Mouse (Mus musculus): ENCODE results near the gene Tbc1d19. TPM values are rescaled to one million over a fixed set of nuclear protein-coding genes. Genes with fewer than 3 reads are reported as not detected.

Tbc1d19 gene
- polyA plus RNA-seq, 1 experiment from 2014 or later: 78.1 TPM

DNA sequence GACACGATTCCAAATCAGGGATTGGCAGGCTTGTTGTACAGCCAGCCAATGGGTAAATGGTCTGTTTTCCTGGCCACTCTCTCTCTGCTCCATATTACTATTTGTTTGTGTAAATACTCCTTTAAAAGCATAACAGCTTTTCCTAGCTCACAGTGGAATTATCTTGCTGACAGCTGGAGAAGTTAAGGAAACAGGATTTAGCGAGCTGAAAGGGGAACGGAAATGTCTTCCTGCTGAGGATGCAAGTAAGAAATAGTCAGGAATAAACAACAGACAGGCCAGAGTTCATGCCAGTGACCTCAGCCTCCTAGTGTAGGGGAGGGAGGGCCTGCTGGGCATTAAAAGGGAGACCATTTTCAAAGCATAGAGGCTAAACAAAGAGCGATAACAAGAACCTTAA lies 71.3 kb downstream of the Tbc1d19 start:
- H3K27ac ChIP-seq (ENCODE audit: low read depth, low read length): no peak overlapping the region
- no peak for ATAC-seq (ENCODE audit: low read depth)
- 70% methylated on average over 4 of the region's 4 CpGs for WGBS
- H3K4me2 ChIP-seq (ENCODE audit: low read depth, low read length): no peak overlapping the region
- no peaks in the 10 kb centered on the region for H3K27me3 ChIP-seq (ENCODE audit: control insufficient read depth, insufficient read depth, low read length)
- no peaks in the 10 kb centered on the region for H3K4me1 ChIP-seq (ENCODE audit: control insufficient read depth, insufficient read depth, low read length)
- H3K9ac ChIP-seq (replicated peaks; ENCODE audit: low read depth, low read length): no peak overlapping the region
- no peak overlapping the region for H3K4me3 ChIP-seq (ENCODE audit: low read depth, low read length)
- H3K9me3 ChIP-seq (ENCODE audit: control insufficient read depth, low read length): no peaks in the 10 kb centered on the region
- peaks cover 4% of the 10 kb centered on the region; the same call in 1 of the 2 replicates for H3K36me3 ChIP-seq (ENCODE audit: control insufficient read depth, insufficient read depth, low read length)

DNA sequence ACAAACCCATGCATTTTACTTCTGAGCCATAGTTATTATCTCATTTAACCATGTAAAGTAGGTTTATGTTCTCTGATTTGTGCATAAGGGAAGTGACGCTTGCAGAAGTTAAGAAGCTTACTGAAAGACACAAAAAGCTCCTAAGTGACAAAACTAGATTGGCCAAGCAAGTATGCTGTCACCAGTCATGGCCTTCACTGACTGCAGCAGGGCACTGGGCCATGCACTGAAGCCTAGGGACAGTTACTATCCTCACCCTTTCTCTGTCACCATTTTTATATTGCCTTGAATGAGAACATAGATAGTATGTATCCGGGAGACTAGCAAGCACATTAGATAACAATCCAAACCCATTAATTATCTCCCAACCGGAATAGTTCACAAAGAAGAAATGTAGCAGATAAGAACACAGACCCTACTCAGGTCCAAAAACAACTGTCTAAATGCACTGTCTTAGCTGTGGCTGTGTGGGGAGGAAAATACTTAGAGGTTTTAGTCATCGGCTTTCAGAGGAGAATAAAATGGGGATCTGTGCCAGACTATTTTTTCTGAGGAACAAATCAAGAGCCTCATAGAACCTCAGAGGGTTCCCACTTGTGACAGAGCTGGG lies 72.1 kb downstream of the Tbc1d19 start:
- Histone ChIP-seq H3K36me3 (ENCODE audit: control insufficient read depth, insufficient read depth, low read length) (0 out of 2 replicates have a peak, but pooled peaks cover 4% of the 10 kb centered on the region), H3K4me2 (ENCODE audit: low read depth, low read length) (no peak overlapping the region), H3K27me3 (ENCODE audit: control insufficient read depth, insufficient read depth, low read length) (no peaks in the 10 kb centered on the region), H3K9ac (replicated peaks; ENCODE audit: low read depth, low read length) (no peak overlapping the region), H3K4me1 (ENCODE audit: control insufficient read depth, insufficient read depth, low read length) (no peaks in the 10 kb centered on the region), H3K9me3 (ENCODE audit: control insufficient read depth, low read length) (no peaks in the 10 kb centered on the region), H3K27ac (ENCODE audit: low read depth, low read length) (no peak overlapping the region), H3K4me3 (ENCODE audit: low read depth, low read length) (no peak overlapping the region)
- WGBS: 72% methylated on average over 4 of the region's 4 CpGs
- no peak for ATAC-seq (ENCODE audit: low read depth)

DNA sequence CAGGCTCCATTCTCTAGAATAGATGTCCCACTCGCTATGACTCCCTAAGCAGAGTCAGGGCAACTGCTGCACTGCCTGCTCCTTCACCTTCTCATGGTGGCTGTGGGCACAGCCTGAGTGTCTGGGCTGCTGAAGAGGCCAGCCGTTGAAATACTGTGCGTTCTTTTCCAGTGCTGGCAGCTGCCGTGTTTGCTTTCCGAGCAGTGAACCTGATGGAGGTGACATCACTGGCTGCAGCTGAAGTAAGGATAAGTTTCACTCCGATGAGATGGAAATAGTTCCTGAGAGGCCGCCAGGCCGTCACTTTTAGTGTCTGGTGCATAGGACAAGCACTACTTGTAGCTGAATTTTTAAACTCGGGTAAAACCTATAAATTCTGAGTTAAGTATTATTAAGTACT lies 92.0 kb downstream of the Tbc1d19 start:
- WGBS: 78% methylated on average over 9 of the region's 9 CpGs
- no peak for ATAC-seq (ENCODE audit: low read depth)
- no peaks in the 10 kb centered on the region for H3K4me1 ChIP-seq (ENCODE audit: control insufficient read depth, insufficient read depth, low read length)
- H3K9ac ChIP-seq (replicated peaks; ENCODE audit: low read depth, low read length): no peak overlapping the region
- H3K9me3 ChIP-seq (ENCODE audit: control insufficient read depth, low read length): no peaks in the 10 kb centered on the region
- peaks cover 18% of the 10 kb centered on the region for H3K36me3 ChIP-seq (ENCODE audit: control insufficient read depth, insufficient read depth, low read length)
- no peak overlapping the region for H3K27ac ChIP-seq (ENCODE audit: low read depth, low read length)
- no peak overlapping the region for H3K4me3 ChIP-seq (ENCODE audit: low read depth, low read length)
- no peaks in the 10 kb centered on the region for H3K27me3 ChIP-seq (ENCODE audit: control insufficient read depth, insufficient read depth, low read length)
- H3K4me2 ChIP-seq (ENCODE audit: low read depth, low read length): no peak overlapping the region

DNA sequence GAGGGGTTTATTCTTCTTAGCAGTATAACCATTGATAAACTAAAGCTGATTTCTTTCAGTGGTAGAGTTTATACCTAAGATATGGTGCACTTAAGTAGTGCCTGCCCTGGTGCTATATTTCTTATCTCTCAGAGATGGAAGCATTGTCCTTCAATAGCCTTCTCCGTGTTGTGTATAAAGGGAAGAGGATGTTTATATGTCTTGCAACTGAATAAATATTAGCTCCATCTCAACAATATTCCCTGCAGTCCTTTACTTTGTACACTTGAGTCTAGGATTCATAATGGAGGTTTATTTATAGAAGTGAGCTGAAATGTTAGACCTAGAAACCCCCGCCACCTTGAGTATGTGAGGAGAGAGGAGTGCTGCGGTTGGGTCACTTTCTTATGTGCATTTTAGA lies 93.4 kb downstream of the Tbc1d19 start:
- Histone ChIP-seq H3K4me3 (ENCODE audit: low read depth, low read length) (no peak overlapping the region), H3K9me3 (ENCODE audit: control insufficient read depth, low read length) (no peaks in the 10 kb centered on the region), H3K9ac (replicated peaks; ENCODE audit: low read depth, low read length) (no peak overlapping the region), H3K27me3 (ENCODE audit: control insufficient read depth, insufficient read depth, low read length) (no peaks in the 10 kb centered on the region), H3K36me3 (ENCODE audit: control insufficient read depth, insufficient read depth, low read length) (peaks cover 11% of the 10 kb centered on the region), H3K4me1 (ENCODE audit: control insufficient read depth, insufficient read depth, low read length) (no peaks in the 10 kb centered on the region), H3K4me2 (ENCODE audit: low read depth, low read length) (no peak overlapping the region), H3K27ac (ENCODE audit: low read depth, low read length) (no peak overlapping the region)
- 83% methylated on average over 3 of the region's 3 CpGs for WGBS
- ATAC-seq (ENCODE audit: low read depth): no peak

- H3K36me3 ChIP-seq (ENCODE audit: control insufficient read depth, insufficient read depth, low read length): no peaks in the 10 kb centered on the region
- 93% methylated on average over 3 of the region's 3 CpGs for WGBS
- H3K4me2 ChIP-seq (ENCODE audit: low read depth, low read length): no peak overlapping the region
Observed at GRCm38 (mm10) chr5:53909201-53909600, 99.8 kb downstream of the Tbc1d19 start.

GRCm38 (mm10) chr5:53920416-53920815 lies 111.0 kb downstream of the Tbc1d19 start:
- H3K9me3 ChIP-seq (ENCODE audit: control insufficient read depth, low read length): no peaks in the 10 kb centered on the region
- no peak overlapping the region for H3K27ac ChIP-seq (ENCODE audit: low read depth, low read length)
- H3K9ac ChIP-seq (replicated peaks; ENCODE audit: low read depth, low read length): no peak overlapping the region
- H3K4me3 ChIP-seq (ENCODE audit: low read depth, low read length): no peak overlapping the region
- no peaks in the 10 kb centered on the region for H3K36me3 ChIP-seq (ENCODE audit: control insufficient read depth, insufficient read depth, low read length)
- H3K4me2 ChIP-seq (ENCODE audit: low read depth, low read length): no peak overlapping the region
- no peaks in the 10 kb centered on the region for H3K4me1 ChIP-seq (ENCODE audit: control insufficient read depth, insufficient read depth, low read length)
- no peaks in the 10 kb centered on the region for H3K27me3 ChIP-seq (ENCODE audit: control insufficient read depth, insufficient read depth, low read length)
- ATAC-seq (ENCODE audit: low read depth): no peak
- 98% methylated on average over 2 of the region's 2 CpGs for WGBS

More at GRCm38 (mm10) chr5:53909201-53909600, 99.8 kb downstream of the Tbc1d19 start:
- no peaks in the 10 kb centered on the region for H3K4me1 ChIP-seq (ENCODE audit: control insufficient read depth, insufficient read depth, low read length)
- no peak for ATAC-seq (ENCODE audit: low read depth)
- H3K27me3 ChIP-seq (ENCODE audit: control insufficient read depth, insufficient read depth, low read length): no peaks in the 10 kb centered on the region
- no peak overlapping the region for H3K27ac ChIP-seq (ENCODE audit: low read depth, low read length)
- H3K4me3 ChIP-seq (ENCODE audit: low read depth, low read length): no peak overlapping the region
- no peak overlapping the region for H3K9ac ChIP-seq (replicated peaks; ENCODE audit: low read depth, low read length)
- no peaks in the 10 kb centered on the region for H3K9me3 ChIP-seq (ENCODE audit: control insufficient read depth, low read length)

- Histone ChIP-seq H3K9ac (replicated peaks; ENCODE audit: low read depth, low read length) (no peak overlapping the region), H3K27me3 (ENCODE audit: control insufficient read depth, insufficient read depth, low read length) (no peaks in the 10 kb centered on the region), H3K4me1 (ENCODE audit: control insufficient read depth, insufficient read depth, low read length) (no peaks in the 10 kb centered on the region), H3K36me3 (ENCODE audit: control insufficient read depth, insufficient read depth, low read length) (no peaks in the 10 kb centered on the region), H3K9me3 (ENCODE audit: control insufficient read depth, low read length) (no peaks in the 10 kb centered on the region), H3K4me3 (ENCODE audit: low read depth, low read length) (no peak overlapping the region), H3K27ac (ENCODE audit: low read depth, low read length) (no peak overlapping the region), H3K4me2 (ENCODE audit: low read depth, low read length) (no peak overlapping the region)
- 65% methylated on average over 10 of the region's 10 CpGs for WGBS
- ATAC-seq (ENCODE audit: low read depth): peak; percentile 28; the same call in 1 of the 2 replicates
Observed at GRCm38 (mm10) chr5:53922149-53922904, 112.9 kb downstream of the Tbc1d19 start.

GRCm38 (mm10) chr5:53924005-53924404 lies 114.6 kb downstream of the Tbc1d19 start:
- no peaks in the 10 kb centered on the region for H3K36me3 ChIP-seq (ENCODE audit: control insufficient read depth, insufficient read depth, low read length)
- no peak overlapping the region for H3K27ac ChIP-seq (ENCODE audit: low read depth, low read length)
- no peak overlapping the region for H3K9ac ChIP-seq (replicated peaks; ENCODE audit: low read depth, low read length)
- H3K9me3 ChIP-seq (ENCODE audit: control insufficient read depth, low read length): no peaks in the 10 kb centered on the region
- no peaks in the 10 kb centered on the region for H3K27me3 ChIP-seq (ENCODE audit: control insufficient read depth, insufficient read depth, low read length)
- no peak overlapping the region for H3K4me2 ChIP-seq (ENCODE audit: low read depth, low read length)
- no peak for ATAC-seq (ENCODE audit: low read depth)
- 76% methylated on average over 4 of the region's 4 CpGs for WGBS
- H3K4me1 ChIP-seq (ENCODE audit: control insufficient read depth, insufficient read depth, low read length): no peaks in the 10 kb centered on the region
- H3K4me3 ChIP-seq (ENCODE audit: low read depth, low read length): no peak overlapping the region

DNA sequence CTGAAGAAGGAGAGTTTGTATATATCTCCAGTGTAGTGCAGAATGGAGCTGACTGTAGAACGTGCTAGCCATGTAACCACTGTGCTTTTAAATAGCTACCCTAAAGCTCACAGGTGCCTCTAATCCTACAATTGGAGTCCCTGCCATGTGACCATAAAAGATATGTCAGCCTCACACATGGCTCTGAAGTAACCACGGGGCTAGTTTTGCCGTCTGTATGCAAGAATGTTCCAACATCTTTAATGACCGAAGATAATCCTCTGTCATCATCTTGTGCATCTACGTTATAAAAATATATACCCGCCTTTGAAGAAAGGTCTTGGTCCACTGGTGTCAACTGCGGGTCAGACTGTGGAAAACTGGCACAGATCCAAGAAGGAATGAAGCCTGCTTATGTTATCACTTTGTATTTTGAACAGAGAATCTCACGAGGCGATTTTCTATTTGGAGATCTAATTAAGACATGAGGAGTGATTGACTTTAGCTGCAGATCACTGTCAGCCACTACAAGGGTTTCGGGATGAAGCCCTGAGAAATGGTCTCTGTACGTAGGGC lies 117.0 kb downstream of the Tbc1d19 start:
- no peaks in the 10 kb centered on the region for H3K9me3 ChIP-seq (ENCODE audit: control insufficient read depth, low read length)
- no peak overlapping the region for H3K27ac ChIP-seq (ENCODE audit: low read depth, low read length)
- H3K36me3 ChIP-seq (ENCODE audit: control insufficient read depth, insufficient read depth, low read length): no peaks in the 10 kb centered on the region
- no peak for ATAC-seq (ENCODE audit: low read depth)
- no peak overlapping the region for H3K9ac ChIP-seq (replicated peaks; ENCODE audit: low read depth, low read length)
- no peak overlapping the region for H3K4me3 ChIP-seq (ENCODE audit: low read depth, low read length)
- H3K4me1 ChIP-seq (ENCODE audit: control insufficient read depth, insufficient read depth, low read length): no peaks in the 10 kb centered on the region
- H3K27me3 ChIP-seq (ENCODE audit: control insufficient read depth, insufficient read depth, low read length): no peaks in the 10 kb centered on the region
- H3K4me2 ChIP-seq (ENCODE audit: low read depth, low read length): no peak overlapping the region
- 85% methylated on average over 11 of the region's 11 CpGs for WGBS
